Mouse (Mus musculus): ENCODE results near the gene Heg1. TPM values are rescaled to one million over a fixed set of nuclear protein-coding genes. Genes with fewer than 3 reads are reported as not detected.

Gene Heg1
- polyA plus RNA-seq, 1 experiment from 2014 or later, result 4.7 TPM

DNA sequence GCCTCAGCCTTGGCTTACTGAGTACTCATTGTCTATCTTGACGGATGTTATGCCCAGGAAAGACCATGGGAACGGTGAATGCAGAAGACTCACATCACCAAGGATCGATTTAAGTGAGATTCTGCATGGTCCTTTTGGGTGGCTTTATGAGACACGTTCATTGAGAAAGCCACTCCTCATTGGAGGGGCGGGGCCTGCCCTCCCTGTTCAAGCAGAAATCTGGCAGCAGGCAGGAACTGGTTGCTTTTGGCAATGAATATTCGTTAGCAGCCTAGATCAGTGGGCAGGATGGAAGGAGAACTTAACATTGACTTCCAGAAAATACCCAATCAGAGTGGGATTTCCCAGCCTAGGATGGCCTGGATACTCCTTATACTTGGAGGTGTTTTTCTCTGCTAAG lies 56.2 kb downstream of the Heg1 start:
- Histone ChIP-seq H3K4me1 (ENCODE audit: insufficient read depth) (0 out of 2 replicates have a peak, but pooled peaks cover 4% of the 10 kb centered on the region), H3K9me3 (ENCODE audit: low read length) (no peaks in the 10 kb centered on the region), H3K4me2 (ENCODE audit: low read depth, low read length) (no peak overlapping the region), H3K4me3 (ENCODE audit: low read depth, low read length) (no peak overlapping the region), H3K36me3 (replicated peaks; ENCODE audit: insufficient read depth, low read length) (peaks cover 24% of the 10 kb centered on the region), H3K27ac (ENCODE audit: low read depth) (no peak overlapping the region), H3K9ac (replicated peaks) (no peak overlapping the region), H3K27me3 (ENCODE audit: insufficient read depth, low read length) (no peaks in the 10 kb centered on the region)
- TF ChIP-seq CTCF (IDR thresholded peaks at IDR 0.05; ENCODE audit: low read depth), result no peak
- TF ChIP-seq EP300 (IDR thresholded peaks at IDR 0.05; ENCODE audit: low read depth), result no peak
- ATAC-seq, result no peak
- no peak for DNase-seq
- 56% methylated on average over 6 of the region's 6 CpGs for WGBS (ENCODE audit: insufficient replicate concordance)

GRCm38 (mm10) chr16:33741795-33742194 lies 57.6 kb downstream of the Heg1 start:
- DNase-seq (no peak), ATAC-seq (no peak)
- no peak overlapping the region for H3K27ac ChIP-seq (ENCODE audit: low read depth)

GRCm38 (mm10) chr16:33742233-33742632 lies 58.1 kb downstream of the Heg1 start:
- TF ChIP-seq EP300 (IDR thresholded peaks at IDR 0.05; ENCODE audit: low read depth), result no peak
- no peak for TF ChIP-seq CTCF (IDR thresholded peaks at IDR 0.05; ENCODE audit: low read depth)
- H3K9ac ChIP-seq (replicated peaks), result no peak overlapping the region
- no peaks in the 10 kb centered on the region for H3K4me1 ChIP-seq (ENCODE audit: insufficient read depth)
- H3K27ac ChIP-seq (ENCODE audit: low read depth), result no peak overlapping the region
- peaks cover 24% of the 10 kb centered on the region for H3K36me3 ChIP-seq (replicated peaks; ENCODE audit: insufficient read depth, low read length)
- H3K4me3 ChIP-seq (ENCODE audit: low read depth, low read length), result no peak overlapping the region
- no peak for ATAC-seq
- no peak for DNase-seq
- H3K9me3 ChIP-seq (ENCODE audit: low read length), result no peaks in the 10 kb centered on the region
- H3K27me3 ChIP-seq (ENCODE audit: insufficient read depth, low read length), result no peaks in the 10 kb centered on the region
- H3K4me2 ChIP-seq (ENCODE audit: low read depth, low read length), result no peak overlapping the region
- WGBS (ENCODE audit: insufficient replicate concordance), result 82% methylated on average over 9 of the region's 9 CpGs

More at GRCm38 (mm10) chr16:33741795-33742194, 57.6 kb downstream of the Heg1 start:
- Histone ChIP-seq H3K4me2 (ENCODE audit: low read depth, low read length) (no peak overlapping the region), H3K4me3 (ENCODE audit: low read depth, low read length) (no peak overlapping the region), H3K9me3 (ENCODE audit: low read length) (no peaks in the 10 kb centered on the region), H3K27me3 (ENCODE audit: insufficient read depth, low read length) (no peaks in the 10 kb centered on the region), H3K4me1 (ENCODE audit: insufficient read depth) (0 out of 2 replicates have a peak, but pooled peaks cover 2% of the 10 kb centered on the region), H3K36me3 (replicated peaks; ENCODE audit: insufficient read depth, low read length) (peaks cover 23% of the 10 kb centered on the region), H3K9ac (replicated peaks) (no peak overlapping the region)
- WGBS (ENCODE audit: insufficient replicate concordance), result 59% methylated on average over 5 of the region's 5 CpGs
- no peak for TF ChIP-seq CTCF (IDR thresholded peaks at IDR 0.05; ENCODE audit: low read depth)
- no peak for TF ChIP-seq EP300 (IDR thresholded peaks at IDR 0.05; ENCODE audit: low read depth)

- H3K27me3 ChIP-seq (ENCODE audit: insufficient read depth, low read length), result no peaks in the 10 kb centered on the region
- TF ChIP-seq CTCF (IDR thresholded peaks at IDR 0.05; ENCODE audit: low read depth) (peak; percentile 69), EP300 (IDR thresholded peaks at IDR 0.05; ENCODE audit: low read depth) (no peak)
- peaks cover 28% of the 10 kb centered on the region for H3K36me3 ChIP-seq (replicated peaks; ENCODE audit: insufficient read depth, low read length)
- WGBS (ENCODE audit: insufficient replicate concordance), result 47% methylated on average over 7 of the region's 7 CpGs
- H3K4me2 ChIP-seq (ENCODE audit: low read depth, low read length), result peak overlapping the region; percentile 45
- no peaks in the 10 kb centered on the region; the same call in 1 of the 2 replicates for H3K4me1 ChIP-seq (ENCODE audit: insufficient read depth)
- no peak overlapping the region for H3K9ac ChIP-seq (replicated peaks)
- H3K27ac ChIP-seq (ENCODE audit: low read depth), result 0 out of 2 replicates have a peak overlapping the region, but pooled peaks have one; percentile 16
- DNase-seq (peak; percentile 36), ATAC-seq (peak; percentile 51; the same call in 1 of the 2 replicates)
- H3K9me3 ChIP-seq (ENCODE audit: low read length), result no peaks in the 10 kb centered on the region
- H3K4me3 ChIP-seq (ENCODE audit: low read depth, low read length), result no peak overlapping the region
Measured at GRCm38 (mm10) chr16:33744622-33745419, 60.7 kb downstream of the Heg1 start.

- DNase-seq, result no peak
- peak; percentile 40; the same call in 1 of the 2 replicates for ATAC-seq
- Histone ChIP-seq H3K27ac (ENCODE audit: low read depth) (0 out of 2 replicates have a peak overlapping the region, but pooled peaks have one; percentile 16), H3K36me3 (replicated peaks; ENCODE audit: insufficient read depth, low read length) (peaks cover 28% of the 10 kb centered on the region), H3K4me3 (ENCODE audit: low read depth, low read length) (no peak overlapping the region), H3K9me3 (ENCODE audit: low read length) (no peaks in the 10 kb centered on the region), H3K27me3 (ENCODE audit: insufficient read depth, low read length) (no peaks in the 10 kb centered on the region), H3K4me1 (ENCODE audit: insufficient read depth) (no peaks in the 10 kb centered on the region; the same call in 1 of the 2 replicates), H3K9ac (replicated peaks) (no peak overlapping the region), H3K4me2 (ENCODE audit: low read depth, low read length) (peak overlapping the region; percentile 45)
- TF ChIP-seq EP300 (IDR thresholded peaks at IDR 0.05; ENCODE audit: low read depth) (no peak), CTCF (IDR thresholded peaks at IDR 0.05; ENCODE audit: low read depth) (no peak)
- WGBS (ENCODE audit: insufficient replicate concordance), result 46% methylated on average over 7 of the region's 7 CpGs
Measured at GRCm38 (mm10) chr16:33745457-33745856, 61.3 kb downstream of the Heg1 start.

GRCm38 (mm10) chr16:33746074-33746676 lies 62.0 kb downstream of the Heg1 start:
- Histone ChIP-seq H3K9me3 (ENCODE audit: low read length) (no peaks in the 10 kb centered on the region), H3K9ac (replicated peaks) (no peak overlapping the region), H3K4me1 (ENCODE audit: insufficient read depth) (no peaks in the 10 kb centered on the region; the same call in 1 of the 2 replicates), H3K27me3 (ENCODE audit: insufficient read depth, low read length) (no peaks in the 10 kb centered on the region), H3K4me3 (ENCODE audit: low read depth, low read length) (no peak overlapping the region), H3K36me3 (replicated peaks; ENCODE audit: insufficient read depth, low read length) (peaks cover 30% of the 10 kb centered on the region), H3K4me2 (ENCODE audit: low read depth, low read length) (no peak overlapping the region), H3K27ac (ENCODE audit: low read depth) (no peak overlapping the region)
- ATAC-seq (no peak), DNase-seq (no peak)
- WGBS (ENCODE audit: insufficient replicate concordance), result 85% methylated on average over 10 of the region's 10 CpGs
- TF ChIP-seq CTCF (IDR thresholded peaks at IDR 0.05; ENCODE audit: low read depth) (no peak), EP300 (IDR thresholded peaks at IDR 0.05; ENCODE audit: low read depth) (no peak)

All from liver, postnatal 0 days (tissue).